Mouse (Mus musculus) CH12F3 (cell line): ENCODE results near the gene Pde11a.

ENCODE experiments used
- in situ Hi-C: fragments of 300-500 bp; cut with MboI; formaldehyde crosslinking; loops from 2 replicates; pipeline ENCODE4 v1.14.3; 2020; ENCODE audit warnings: low sequenced_read_pairs

The Pde11a gene

DNA sequence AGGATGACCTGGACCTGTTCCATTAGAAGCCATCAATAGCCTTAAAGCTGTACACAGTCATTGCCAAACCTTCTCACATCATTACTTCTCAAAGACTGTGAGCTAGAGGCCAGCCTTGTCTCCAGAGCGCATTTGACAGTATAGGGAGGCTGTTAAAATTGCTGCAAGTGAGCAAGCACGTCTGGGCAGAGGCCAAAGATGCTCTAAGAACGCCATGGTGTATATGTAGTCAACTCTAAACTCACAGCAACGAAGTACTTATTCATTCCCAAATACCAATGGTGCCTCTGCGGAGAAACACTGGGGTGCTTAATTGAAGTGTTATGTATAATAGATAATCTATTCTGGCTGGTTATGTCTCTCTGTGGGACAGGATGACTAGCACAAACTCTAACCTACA is 14.1 kb downstream of the Pde11a start:
- in situ Hi-C loops = no loop called here

DNA sequence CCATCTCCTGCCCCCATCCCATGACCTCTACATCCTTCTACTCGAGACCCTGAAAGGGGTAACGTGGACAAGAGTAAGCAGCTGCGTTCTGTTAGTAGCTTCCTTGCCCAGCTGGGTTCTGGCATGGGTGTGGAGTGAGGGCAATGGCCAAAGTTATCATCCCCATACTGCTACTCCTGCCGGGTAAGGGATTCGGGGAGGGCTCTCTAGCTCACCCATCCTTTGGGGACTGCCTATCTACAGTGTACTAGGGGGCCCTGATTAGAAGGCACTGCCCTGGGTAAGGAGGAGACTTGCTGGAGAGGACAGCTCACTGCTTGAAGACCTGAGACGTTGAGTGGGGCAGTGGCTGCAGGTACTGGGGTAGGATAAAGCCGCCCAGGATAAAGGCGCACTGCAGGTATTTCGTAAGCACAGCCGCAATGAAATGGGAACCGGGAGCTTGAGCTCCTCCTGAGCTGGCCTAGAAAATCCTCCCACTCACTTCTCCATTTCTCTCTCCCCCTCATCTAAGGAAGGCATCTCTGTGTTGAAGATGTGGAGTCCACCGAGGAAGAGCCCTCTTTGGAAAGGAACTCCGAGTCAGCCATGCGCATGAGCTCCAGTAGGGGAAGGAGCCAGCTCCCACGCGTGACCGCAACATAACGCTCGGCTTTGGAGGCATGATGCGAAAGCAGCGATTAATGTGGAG is 15.2 kb downstream of the Pde11a start:
- in situ Hi-C loops = no loop called here

DNA sequence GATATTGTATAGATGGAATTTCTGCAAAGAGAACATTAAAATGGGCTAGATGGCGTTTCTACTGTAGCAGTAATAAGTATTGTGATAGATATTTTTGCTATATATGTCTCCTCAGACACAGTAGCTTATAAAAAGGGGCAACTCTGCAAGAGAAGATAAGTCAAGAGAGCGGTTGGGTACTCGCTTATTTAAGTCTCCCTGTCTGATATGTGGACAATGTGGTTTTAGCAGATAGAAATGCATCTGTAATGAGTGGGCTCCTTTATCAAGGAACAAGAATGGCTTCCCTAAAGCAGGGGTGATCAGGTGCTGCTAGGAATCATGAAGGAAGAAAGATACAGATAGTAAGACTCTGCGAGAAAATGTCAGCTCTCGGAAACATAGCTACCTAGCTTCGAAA is 18.2 kb downstream of the Pde11a start:
- in situ Hi-C loops = no loop called here

DNA sequence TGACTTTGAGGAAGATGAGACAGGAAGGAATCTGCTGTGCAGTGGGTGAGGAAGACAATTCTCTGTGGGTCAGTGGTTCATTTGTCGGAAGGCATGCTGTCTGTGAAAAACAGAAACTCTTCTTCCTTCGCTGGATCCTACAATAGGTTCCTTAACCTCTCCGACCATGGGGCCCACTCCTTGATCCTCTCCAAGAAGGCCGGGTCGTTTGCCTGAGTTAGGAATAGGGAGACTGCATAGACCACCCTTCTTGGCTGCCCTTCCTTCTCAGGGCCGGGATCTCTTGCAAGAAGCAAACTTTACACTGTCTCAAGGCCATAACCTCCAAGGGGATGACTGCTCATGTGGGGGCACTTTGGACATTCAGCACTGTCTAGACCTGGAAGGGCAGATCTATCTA is 19.3 kb downstream of the Pde11a start:
- in situ Hi-C loops = no loop called here

DNA sequence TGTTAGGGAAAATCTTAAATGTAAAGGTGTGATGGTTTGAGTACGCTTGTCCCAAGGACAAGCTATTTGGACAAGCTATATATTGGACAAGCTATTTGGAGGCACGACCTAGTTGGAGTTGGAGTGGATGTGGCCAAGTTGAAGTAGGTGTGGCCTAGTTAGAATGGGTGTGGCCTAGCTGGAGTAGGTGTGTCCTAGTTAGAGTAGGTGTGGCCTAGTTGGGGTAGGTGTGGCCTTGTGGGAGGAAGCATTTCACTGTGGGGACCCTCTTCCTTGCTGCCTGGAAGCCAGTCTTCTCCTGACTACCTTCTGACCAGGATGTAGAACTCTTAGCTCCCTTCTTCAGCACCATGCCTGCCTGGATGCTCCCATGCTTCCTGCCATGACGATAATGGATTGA is 50.9 kb downstream of the Pde11a start:
- in situ Hi-C loops = no loop called here

DNA sequence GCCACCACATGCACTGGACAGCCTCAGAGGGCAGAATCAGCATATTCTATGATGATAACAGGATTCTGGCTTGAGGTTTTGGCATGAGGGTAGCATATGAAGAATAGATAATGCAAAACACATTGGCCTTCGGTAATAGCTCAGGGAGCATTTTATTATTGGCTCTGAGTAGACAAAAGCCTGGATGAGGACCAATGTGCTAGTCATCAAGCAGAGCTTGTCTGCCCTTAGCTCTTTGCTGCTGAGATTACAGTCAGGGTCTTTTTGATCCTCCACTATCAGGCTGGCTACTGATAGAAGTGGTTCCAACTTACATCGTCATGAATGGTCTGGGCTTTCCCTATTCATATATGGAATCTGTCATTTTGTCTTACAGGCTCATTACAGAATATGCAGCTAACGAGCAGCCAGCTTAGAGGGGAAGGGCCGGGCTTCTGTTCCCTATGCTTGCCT is 52.3 kb downstream of the Pde11a start:
- in situ Hi-C loops = no loop called here

DNA sequence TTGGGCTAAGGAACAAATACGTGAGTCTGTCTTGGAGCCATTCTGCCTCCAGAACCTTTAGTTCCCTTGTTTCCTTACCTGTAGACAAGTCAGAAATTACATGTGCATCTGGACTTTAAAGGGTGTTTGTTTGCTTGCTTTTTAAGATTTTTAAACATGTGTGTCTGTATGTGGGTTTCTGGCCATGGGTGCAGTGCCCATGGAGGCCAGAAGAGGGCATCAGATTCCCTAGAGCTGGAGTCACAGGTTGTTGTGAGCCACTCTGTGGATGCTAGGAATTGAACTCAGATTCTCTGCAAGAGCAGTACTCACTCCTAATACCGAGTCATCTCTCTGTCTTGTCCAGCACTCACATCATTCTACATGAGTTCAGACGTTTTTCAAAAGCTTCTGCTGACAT is 53.4 kb downstream of the Pde11a start:
- in situ Hi-C loops = no loop called here

DNA sequence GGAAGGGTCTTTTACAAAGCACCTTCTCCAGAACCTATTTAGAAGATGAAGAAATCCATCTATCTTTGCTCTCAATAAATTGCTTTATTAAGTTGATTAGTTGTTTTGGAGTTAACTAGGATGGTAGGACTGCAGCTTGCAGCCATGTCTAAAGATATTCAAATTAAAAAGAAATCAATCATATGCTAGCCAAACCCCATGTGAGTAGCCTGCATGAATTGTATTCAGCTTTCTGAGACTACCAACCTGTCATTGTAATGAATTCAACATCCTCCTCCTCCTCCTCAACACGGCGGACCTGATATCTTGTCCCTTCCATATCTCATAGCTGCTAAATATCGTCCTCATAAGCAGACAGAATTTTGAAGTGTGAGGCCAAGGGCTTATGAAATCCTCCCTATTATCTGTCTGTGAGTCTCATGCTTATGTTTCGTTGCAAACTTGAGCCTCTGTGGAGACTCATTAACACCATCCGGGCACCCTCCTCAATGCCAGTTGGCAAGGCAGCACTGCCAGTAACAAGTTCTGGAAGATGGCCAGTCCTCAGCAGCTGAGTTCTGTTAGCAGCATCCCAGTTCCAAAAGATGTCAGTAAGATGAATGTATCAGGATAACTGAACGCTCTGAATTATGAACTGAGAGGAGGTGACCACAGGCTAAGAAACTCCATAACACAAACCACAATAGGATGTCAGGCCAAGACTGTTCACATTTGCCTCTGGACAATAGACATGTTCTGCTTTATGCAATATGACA is 55.0 kb downstream of the Pde11a start:
- in situ Hi-C loops = no loop called here

DNA sequence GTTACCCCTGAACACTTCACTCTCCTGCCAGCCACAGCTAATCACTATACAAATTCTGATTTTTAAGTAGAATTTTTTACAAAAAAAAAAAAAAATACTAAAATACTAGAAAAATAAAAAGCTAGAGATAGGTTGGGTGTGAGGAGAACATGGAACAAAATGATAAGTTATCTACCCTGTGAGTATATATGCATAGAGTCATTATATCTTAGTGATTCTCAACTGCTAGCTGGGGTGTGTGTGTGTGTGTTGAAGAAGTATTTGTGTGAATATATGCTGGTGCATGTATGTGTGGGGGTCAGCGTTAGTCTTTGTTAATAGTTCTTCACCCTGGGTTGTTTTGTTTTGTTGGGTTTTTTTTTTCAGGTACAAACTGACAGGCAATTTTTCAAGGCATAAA is 69.1 kb downstream of the Pde11a start:
- in situ Hi-C loops = no loop called here

DNA sequence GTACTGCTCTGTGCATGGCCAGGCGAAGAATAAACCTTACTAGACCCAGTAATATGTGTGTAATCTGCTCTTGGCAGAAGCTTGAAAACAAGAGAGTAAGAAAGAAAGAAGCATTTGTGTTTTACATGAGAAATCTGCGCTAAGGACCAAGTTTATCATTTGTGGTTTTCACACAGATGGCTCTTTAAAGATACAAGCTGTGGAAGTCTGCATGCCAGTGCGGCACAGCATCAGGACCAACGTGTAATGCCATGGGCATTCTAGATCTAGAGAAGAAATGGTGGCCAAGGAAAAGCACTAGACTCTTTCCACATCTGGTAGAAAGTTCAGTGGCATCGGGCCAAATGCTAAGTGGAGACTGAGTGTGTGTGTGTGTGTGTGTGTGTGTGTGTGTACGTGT is 71.2 kb downstream of the Pde11a start:
- in situ Hi-C loops = no loop called here

DNA sequence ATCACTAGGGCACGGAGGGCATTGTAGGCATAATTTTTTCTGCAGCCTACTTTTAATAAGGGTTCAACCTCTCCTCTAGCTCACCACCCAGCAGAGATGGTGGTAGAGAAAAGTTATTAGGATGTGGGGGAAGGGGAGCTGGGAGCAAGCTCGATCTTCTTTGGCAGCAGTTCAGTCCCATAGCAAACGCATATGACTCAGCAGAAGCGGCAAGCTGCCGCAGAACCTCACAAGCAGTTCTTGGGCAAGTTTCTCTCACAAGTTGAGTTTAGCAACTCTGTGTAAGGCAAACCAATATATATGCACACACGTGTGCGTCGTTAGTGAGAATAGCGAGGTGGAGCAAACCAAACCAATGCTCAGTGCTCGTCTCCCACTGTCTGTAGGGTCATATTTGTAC is 72.0 kb downstream of the Pde11a start:
- in situ Hi-C loops = no loop called here

DNA sequence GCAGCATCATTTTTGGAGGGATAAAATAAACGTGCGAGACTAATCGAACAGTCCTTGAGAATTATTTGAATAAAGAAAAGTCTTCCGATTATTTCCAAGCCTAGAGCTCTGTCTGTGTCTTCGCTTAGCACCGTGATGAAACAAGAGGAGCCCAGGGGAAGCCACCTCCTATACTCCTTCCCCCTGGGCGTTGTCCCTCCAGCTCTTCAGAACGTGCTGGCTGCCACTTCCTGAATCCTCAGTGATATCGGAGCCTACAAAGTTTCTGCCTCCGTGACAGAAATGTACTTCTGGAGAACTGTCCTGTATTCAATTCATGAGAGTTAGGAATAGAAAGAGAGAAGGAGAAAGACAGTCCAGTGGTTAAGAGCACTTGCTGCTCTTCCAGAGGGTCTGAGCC is 74.3 kb downstream of the Pde11a start:
- in situ Hi-C loops = no loop called here

DNA sequence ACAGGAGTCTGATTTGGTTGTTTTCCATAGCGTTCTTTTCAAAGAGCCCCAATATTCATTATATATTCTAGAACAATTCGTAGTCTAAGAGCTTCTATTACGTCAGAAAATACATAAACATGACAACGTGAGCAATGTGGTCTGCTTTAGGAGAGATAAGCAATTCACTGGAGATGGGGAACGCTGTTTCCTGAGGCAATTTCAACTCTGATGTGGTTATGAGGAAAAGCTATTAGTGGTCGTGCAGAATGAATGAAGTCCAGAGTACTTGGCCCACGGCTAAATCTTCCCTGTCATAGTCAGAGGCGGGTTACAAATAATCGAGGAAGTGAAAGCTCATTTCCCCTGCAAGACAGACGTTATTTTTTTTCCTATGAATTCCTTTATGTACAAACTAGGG is 75.9 kb downstream of the Pde11a start:
- in situ Hi-C loops = no loop called here

DNA sequence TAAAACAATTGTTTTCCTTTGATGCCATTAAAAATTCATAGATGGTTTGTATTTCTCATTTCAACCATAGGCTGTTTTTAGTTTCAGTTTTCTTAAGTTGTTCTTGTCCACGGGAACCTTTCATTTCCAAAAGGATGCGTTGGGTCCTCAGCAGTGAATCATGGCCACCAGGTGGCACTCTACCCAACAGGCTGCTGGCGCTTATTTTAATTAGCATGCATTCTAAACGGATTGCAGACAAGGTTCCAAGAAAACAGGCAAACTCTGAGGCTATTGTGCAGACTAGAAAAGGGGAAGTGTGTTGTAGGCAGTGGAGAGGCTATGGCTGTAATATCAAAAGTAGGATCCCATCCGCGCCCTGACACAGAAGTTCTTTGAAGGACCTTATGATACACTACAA is 83.7 kb downstream of the Pde11a start:
- in situ Hi-C loops = no loop called here

DNA sequence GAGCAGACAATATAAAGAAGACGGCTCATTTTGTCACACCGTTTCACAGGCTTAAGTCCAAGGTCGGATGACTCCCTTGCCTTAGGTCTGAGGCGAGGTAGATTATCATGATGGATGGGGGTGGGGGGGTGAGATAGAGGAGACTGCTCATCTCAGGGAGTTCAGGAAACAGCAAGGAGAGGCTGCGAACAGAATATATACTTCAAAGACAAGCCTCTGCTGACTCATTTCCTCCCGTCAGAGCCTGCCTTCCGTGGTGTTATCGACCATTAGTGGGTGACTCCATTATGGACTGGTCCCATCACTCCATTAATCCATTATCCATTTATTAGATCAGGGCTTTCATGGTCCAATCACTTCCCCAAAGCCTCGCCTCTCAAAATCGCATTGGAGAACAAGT is 87.2 kb downstream of the Pde11a start:
- in situ Hi-C loops = no loop called here

DNA sequence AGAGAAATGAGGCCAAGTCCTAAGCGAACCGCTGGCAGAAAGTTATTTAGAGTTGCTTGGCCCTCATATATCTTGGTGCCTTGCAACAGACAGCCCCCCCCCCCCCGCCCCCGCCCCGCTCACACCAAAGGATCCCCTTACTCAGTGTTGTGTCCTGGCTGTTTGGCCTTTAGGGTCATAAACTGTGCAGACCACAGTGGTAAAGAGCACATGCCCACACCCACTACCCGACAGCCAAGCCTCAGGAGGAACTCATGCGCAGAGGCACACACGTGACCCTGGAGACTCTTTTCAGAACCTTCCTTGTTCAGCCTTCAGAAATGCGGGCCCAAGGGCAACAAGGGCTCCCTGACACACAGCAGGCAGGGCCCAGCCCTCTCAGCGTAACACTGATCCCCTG is 90.3 kb downstream of the Pde11a start:
- in situ Hi-C loops = no loop called here

DNA sequence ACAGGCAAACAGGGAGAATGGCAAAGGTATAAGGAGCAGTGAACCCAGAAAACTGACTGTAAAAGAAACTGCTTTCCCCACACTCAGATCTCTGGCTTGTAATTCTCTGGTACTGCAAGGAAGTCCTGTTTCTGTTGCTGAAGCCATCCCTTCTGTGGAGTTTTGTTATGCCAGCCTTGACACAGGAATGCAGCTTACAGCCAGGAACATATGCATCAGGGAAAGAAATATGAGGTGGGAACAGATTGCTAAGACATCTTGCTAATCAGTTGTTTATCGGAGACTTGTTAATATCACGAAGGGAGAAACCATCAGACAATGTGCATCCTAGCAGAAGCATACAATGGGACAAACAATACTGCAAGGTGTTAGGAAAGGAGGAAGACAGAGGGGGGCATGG is 99.4 kb downstream of the Pde11a start:
- in situ Hi-C loops = no loop called here

DNA sequence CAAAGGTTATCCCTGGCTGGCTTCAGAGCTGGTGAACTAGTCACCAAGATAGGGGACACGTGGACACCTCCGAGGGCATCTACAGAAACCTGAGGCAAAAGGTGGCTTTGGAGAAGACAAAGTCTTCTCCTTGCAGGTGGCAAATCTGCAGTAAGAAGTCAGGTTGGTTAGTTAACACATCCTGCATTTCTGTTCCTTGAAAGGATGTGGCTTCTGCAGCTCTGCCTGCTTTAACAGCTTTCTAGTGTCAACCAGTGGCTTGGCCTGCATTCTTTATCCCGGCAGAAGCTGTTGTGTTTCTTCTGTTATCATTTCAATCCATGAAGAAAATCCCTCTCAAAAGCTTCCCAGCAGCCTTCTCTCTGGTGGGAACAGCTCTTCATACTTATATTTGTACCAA is 100.1 kb downstream of the Pde11a start:
- in situ Hi-C loops = no loop called here

DNA sequence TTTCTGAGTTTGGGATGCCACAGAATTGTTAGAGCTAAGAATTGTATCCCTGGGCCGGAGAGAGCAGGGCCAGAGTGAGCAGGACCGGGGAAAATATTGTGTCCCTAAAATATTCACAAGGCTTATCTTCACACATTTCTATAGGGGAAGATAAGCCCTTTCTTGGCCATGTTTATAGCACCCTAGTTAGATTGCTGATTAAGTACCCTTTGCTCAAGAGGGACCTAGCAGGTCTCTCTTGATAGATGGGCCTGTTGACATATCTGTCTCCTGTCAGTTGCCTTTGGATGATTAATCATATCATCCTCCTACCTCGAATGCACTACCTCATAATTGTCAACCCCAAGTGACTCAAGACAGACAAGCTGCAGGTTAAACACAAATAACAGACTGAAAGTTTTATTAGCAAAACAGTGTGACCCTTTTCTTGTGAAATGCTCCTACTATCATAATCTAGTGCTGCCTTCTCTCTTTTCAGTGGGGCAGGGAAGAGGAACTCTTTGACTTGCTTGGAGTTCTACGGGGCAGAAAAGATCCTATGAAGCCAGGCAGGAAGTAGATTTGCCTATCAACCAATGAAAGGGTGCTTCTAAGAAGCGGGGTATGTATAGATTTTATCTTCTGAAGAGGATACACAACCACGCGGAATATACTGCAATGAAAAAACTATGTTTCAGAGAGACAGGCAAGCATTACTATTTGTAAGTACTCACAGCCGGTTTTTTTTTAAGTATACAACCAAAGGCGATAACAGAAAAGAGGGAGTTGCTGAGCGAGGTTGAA is 100.7 kb downstream of the Pde11a start:
- in situ Hi-C loops = no loop called here

DNA sequence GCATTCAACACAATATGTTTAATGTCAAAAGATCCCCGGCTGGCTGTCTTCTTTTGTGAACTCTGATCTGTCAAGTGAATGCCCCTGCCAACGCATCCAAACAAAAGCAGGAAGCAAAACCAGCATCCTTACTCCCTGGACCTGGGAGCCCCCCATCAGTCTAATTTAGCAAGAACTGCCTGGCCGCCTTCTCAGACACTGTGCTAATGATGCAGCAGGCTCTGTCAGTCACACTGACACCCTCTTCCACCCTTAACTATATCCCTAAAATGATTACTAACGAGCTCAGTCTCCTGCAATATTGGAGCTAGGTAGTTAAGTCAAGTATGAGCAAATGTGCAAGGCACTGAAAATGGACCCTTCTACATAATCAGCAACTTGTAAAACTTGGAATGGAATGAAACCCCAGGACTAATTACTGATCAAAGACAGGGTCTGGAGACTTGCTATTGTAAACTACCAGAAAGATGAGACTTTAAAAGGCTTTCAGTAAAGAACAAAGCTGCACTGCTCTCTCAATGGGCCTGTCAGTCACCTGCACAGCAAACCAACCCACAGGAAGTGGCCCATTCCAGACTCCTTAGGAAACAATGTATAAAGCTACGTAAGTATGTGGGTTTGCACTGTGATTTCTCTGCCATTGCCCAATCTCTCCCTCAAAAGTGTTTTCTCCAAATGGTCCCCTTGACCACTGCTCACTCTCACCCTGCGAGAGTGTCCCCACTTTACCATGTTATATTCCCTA is 118.0 kb downstream of the Pde11a start:
- in situ Hi-C loops = no loop called here

DNA sequence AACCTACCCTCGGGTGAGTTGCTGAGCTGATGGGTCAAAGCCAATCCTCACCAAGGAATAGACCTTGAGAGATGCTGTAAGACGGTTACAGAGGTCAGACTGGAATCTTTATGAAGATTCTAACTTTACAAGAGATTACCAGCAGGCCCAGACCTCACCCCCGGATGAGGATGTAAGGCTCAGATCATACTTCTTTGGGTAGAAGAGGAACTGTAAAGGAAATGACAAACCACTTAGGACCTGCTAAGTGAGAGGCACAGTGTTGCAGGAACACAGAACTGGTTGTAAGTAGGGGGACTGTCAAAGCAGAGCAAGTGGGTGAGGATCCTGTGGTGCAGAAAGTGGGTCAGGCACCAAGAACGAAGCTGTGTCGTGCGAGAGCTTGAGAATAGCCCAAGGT is 119.0 kb downstream of the Pde11a start:
- in situ Hi-C loops = no loop called here
